Mouse (Mus musculus) hematopoietic stem cell, adult 5-6 weeks (primary cell): ENCODE measurements at regions not wholly inside any gene's neighbourhood (a gene's known extent, or its start where the extent isn't known, plus 50 kb on each side); places are given as distances from the start of the nearest gene placed in this dataset.
A peak's percentile ranks its signal among the peaks of the same experiment; 100 is the strongest.

Experiments used
- ATAC-seq, 2 experiments: fragments of 125-278 bp in 1 of 2; replicated peaks in 1 of 2; 2 replicates each; pipeline ENCODE4 v1.8.0; 2016 to 2017; ENCODE audit warnings: inconsistent platforms in 2 of 2, mild to moderate bottlenecking in 2 of 2, moderate number of reproducible peaks in 2 of 2, low read depth in 1 of 2, moderate TSS enrichment in 1 of 2; ENCODE audit not compliant: low FRiP score in 2 of 2, poor library complexity in 2 of 2, severe bottlenecking in 2 of 2, insufficient read depth in 1 of 2, low TSS enrichment in 1 of 2

DNA sequence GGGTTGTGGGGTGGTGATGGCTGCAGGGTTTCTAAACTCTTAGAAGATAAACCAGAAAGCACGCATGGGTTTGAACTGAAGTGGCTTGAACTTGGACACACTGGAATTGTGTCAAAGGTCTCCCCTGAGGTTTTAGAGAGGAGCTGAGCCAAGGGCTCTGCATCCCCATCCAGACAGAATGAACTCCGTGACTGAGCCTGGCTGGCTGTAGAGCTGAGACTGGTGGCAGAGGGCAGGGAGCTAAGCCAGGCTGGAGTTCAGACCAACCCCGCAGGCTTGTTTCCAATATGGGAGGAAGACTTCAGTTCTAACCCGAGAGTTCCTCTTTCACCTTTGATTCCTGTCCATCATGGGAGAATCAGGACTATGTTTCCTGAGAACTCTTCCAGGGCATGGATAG, 96.9 kb downstream of the Irs2 start:
- ATAC-seq: no peak

DNA sequence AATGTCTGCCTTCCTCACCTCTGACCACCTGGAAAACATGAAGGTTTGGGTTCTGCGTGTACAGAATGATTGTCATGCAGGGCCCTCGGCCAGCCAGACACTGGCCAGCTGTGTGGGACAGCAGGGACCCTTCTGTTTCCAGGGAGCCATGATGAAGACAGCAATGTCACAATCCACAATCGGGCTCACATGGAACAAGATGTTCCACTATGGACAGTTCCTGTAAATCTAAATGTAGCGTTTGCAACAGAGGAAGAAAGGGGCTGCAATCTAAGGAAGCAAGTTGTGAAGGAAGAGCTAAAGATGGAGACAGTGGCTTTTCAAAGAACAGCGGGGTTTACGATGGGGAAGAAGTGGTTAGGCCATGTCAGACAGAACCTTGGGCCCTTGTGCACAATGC, 97.3 kb downstream of the Irs2 start:
- peak; percentile 29 to 36; a peak in 3 of 4 replicates for ATAC-seq

- ATAC-seq: peak; percentile 60 to 81
Observed at GRCm38 (mm10) chr8:10910244-10910872, 97.9 kb downstream of the Irs2 start.

GRCm38 (mm10) chr8:10909155-10909554, 99.1 kb downstream of the Irs2 start:
- ATAC-seq: no peak

GRCm38 (mm10) chr8:10906353-10906752, 101.9 kb downstream of the Irs2 start:
- no peak for ATAC-seq

DNA sequence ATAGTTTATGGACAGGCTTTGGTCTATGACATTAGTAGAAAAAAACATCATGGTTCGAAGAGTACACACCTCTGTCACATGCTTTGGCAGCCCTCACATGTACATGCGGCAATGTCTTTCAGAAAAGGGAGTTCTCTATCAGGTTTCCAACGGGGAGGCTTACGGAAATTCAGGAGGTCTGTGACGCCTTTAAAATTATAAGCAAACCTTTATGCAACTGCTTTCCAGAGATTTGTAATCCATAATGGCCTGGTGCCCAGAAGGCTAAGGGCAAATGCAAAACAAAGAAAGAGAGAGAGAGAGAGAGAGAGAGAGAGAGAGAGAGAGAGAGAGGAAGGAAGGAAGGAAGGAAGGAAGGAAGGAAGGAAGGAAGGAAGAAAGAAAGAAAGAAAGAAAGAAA, 102.5 kb downstream of the Irs2 start:
- ATAC-seq: no peak

- ATAC-seq: no peak
Observed at GRCm38 (mm10) chr8:10903957-10904356, 104.3 kb downstream of the Irs2 start.

DNA sequence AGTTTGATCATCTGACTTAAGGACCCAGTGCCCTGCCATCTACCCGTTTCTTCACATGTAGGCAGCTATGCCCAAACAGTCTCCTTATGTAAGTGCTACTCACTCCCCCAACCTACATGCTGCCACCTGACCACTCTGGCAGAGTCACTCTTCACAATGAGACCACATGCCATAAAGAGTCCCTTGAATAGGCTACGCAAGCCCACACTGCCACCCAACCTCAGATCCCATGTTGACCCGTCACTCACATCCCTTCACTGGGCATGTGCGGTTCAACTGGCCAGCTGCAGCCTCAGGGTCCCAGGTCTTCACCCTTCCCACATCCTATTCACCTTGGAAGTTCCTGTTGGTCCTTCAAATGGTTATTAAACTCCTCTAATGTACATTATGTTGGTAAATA, 106.3 kb downstream of the Irs2 start:
- no peak for ATAC-seq

GRCm38 (mm10) chr8:10901014-10901413, 107.2 kb downstream of the Irs2 start:
- peak; percentile 74 to 75 for ATAC-seq

GRCm38 (mm10) chr8:10899581-10900155, 108.6 kb downstream of the Irs2 start:
- no peak for ATAC-seq

- ATAC-seq: no peak
Observed at GRCm38 (mm10) chr8:10898562-10899527, 109.4 kb downstream of the Irs2 start.

DNA sequence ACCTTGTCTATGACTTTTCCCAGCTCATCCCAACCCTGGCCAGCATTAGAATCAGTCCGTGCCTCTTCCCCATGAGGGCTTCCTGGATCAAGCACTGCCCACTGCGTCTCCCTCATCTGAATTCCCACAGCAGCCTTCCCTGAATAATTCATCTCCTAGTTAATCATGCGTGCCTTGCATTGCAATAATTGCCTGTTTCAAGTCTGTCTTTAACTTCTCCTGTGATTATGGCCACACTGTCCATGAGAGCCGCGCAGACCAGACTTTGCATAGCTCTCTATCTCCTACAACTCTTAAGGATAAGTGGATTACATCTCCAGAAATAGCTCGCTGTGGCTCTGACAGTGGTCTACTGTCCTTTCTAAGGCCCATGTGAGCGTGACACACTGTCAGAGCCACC, 110.7 kb downstream of the Irs2 start:
- no peak for ATAC-seq

DNA sequence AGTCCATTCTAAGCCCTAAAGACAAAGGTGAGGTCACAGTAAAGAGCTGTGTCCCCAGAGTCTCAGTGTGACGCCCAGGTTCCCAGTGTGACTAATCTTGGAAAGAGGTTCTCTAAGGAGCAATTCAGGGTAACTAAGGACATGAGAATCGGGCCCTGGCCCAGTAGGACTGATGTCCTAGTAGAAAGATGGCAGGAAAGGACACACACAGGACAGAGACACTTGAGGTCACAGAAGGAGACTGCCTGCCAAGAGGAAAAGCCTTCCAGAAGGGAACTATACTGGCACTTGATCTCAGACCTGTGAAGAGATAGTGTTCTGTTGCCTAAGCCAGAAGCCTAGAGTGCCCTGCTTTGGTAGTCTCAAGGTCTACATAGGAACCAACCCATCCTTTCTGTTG, 113.1 kb downstream of the Irs2 start:
- ATAC-seq: no peak

DNA sequence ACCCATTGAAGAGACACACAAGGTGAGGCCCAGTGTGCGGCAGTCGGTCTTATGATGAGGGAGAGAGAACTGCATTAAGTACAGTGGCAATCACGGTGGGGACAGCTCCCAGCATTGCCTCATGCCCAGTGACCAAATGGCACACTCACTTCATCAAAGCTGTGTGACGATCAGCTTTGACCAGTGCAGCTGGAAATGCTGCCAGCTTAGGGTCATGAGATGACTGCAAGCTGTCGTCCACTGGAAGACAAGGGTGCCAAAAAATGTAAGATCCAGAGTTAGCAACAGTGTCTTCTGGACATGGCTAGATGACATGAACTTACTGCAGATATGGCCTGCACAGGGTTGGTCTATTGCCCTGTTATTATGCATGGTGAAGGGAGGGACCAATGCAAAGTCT, 114.0 kb downstream of the Irs2 start:
- ATAC-seq: no peak

DNA sequence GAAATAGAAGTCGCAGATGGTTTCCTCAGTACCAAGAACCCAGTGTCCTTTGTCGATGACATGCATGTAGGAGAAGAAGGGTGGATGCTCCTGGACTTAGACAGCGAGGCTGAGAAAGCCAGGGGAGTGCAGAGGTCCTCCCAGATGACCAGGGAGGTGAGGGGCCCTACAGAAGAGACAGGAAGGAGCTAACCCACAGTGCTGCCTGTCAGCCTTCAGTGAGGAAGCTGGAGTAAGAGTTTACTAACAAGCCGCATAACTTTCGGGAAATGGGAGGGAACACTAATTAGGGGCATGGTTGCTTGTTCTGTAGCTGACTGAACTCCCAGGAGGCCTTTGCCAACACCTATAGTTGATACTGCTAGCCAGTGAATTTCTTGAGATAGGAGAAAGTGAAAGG, 114.5 kb downstream of the Irs2 start:
- ATAC-seq: peak; percentile 47 to 58

GRCm38 (mm10) chr8:10891906-10892305, 116.4 kb downstream of the Irs2 start:
- ATAC-seq: no peak

DNA sequence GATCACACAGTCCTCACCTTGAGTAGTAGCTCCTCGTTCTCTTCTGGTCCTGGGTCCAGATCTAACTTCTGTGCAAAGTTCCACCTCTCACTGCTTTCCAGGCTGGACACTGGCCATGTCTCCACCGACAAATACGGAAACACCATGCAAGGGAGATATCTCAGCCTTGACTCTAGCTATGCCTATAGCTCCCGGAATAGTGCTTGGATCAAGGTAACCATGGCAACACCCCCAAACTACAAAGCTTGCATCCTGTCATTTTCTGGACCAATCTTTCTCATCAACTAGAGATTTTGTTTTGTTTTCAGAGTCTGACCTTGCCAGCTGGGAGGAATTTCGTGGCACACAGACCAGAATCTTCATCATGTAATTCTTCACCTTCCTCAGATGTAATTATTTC, 116.8 kb downstream of the Irs2 start:
- no peak for ATAC-seq

- no peak; a peak in 1 of 4 replicates for ATAC-seq
Observed at GRCm38 (mm10) chr8:10885452-10885851, 122.8 kb downstream of the Irs2 start.
